11 mouse cellular contexts compared by ENCODE assay signal in genomic region chr14:121804461-121804860, GRCm38 (mm10). TPM values are rescaled to one million over a fixed set of nuclear protein-coding genes. Genes with fewer than 3 reads are reported as not detected.
DNase-seq lines count a peak whose midpoint lies in the region; ATAC-seq and TF ChIP-seq lines count a peak whose summit lies in the region.
"Had no signal": no experiment of that assay in that cellular context is flagged by ENCODE, and none has a peak within 500 bp of the region (broad histone marks: within the 10 kb centered on the region; RNA-seq: fewer than 3 reads in every experiment).

No protein-coding gene starts in this region.

- WGBS in liver, embryonic 13.5 days (ENCODE audit: insufficient replicate concordance), result 68% methylated on average over 4 of the region's 4 CpGs

- no peaks in the 10 kb centered on the region for H3K4me1 ChIP-seq in liver, embryonic 13.5 days (replicated peaks)
- H3K4me1 ChIP-seq: hindbrain, embryonic 10.5 days; lung, embryonic 15.5 days had no signal

- no peak overlapping the region for H3K4me2 ChIP-seq in liver, embryonic 13.5 days
- H3K4me2 ChIP-seq: lung, embryonic 15.5 days had no signal

- no peaks in the 10 kb centered on the region for H3K36me3 ChIP-seq in liver, embryonic 13.5 days
- H3K36me3 ChIP-seq: hindbrain, embryonic 10.5 days; lung, embryonic 15.5 days had no signal

- peak; percentile 61 for TF ChIP-seq CTCF in gastrocnemius, adult 2 months (IDR thresholded peaks at IDR 0.05)

- no peak overlapping the region for H3K9ac ChIP-seq in liver, embryonic 13.5 days
- H3K9ac ChIP-seq: lung, embryonic 15.5 days had no signal

- intact Hi-C loops in gastrocnemius, adult 2 months (cut with DNase I), result no loop called here

- no peak for DNase-seq in gastrocnemius, adult 2 months
- no peak for DNase-seq in gastrocnemius, postnatal 25 days
- DNase-seq in 3T3-L1 (ENCODE audit: low read depth, low spot score) (peak; percentile 74), NIH3T3 (ENCODE audit: low read depth) (peak; percentile 33)
- no peak for DNase-seq in liver, embryonic 13.5 days
- no peak for DNase-seq in urinary bladder, postnatal 14 days (ENCODE audit: low spot score)
- no peak for DNase-seq in right cerebral cortex, postnatal 36 days (ENCODE audit: low spot score in 2 of 2)
- no peak for DNase-seq in kidney, adult 8-10 months

- H3K4me3 ChIP-seq in gastrocnemius, adult 2 months, result no peak overlapping the region
- no peak overlapping the region for H3K4me3 ChIP-seq in liver, embryonic 13.5 days (replicated peaks)
- H3K4me3 ChIP-seq: erythroblast, embryonic 14.5 days; hindbrain, embryonic 10.5 days; lung, embryonic 15.5 days had no signal

- H3K27me3 ChIP-seq in liver, embryonic 13.5 days, result no peaks in the 10 kb centered on the region
- H3K27me3 ChIP-seq: lung, embryonic 15.5 days had no signal

- H3K9me3 ChIP-seq in liver, embryonic 13.5 days (replicated peaks), result no peaks in the 10 kb centered on the region
- H3K9me3 ChIP-seq: hindbrain, embryonic 10.5 days; lung, embryonic 15.5 days had no signal

- 0 out of 2 replicates have a peak, but pooled peaks have one; percentile 43 for ATAC-seq in liver, embryonic 13.5 days (ENCODE audit: low read depth)

- H3K27ac ChIP-seq in gastrocnemius, adult 2 months, result no peak overlapping the region
- no peak overlapping the region for H3K27ac ChIP-seq in liver, embryonic 13.5 days
- H3K27ac ChIP-seq: hindbrain, embryonic 10.5 days; lung, embryonic 15.5 days had no signal

RNA-seq across cellular contexts. Expression of gene Dock9, which starts 6.8 kb away (rescaled TPM):
- 10 to 100 TPM; 15.3 to 21.4 TPM for total RNA-seq in gastrocnemius, adult 2 months (2021)
- 10 to 100 TPM; 14.5 to 17.2 TPM for total RNA-seq in gastrocnemius, postnatal 25 days (2021)
- polyA plus RNA-seq in liver, embryonic 13.5 days (2015; fragmentation: Nextera tagmentation; extraction: Ambion mirVana), result 0.99 and 1.2 TPM in 2 replicates

Comparison
In these comparisons a context has a peak if more than half of its experiments do, and no peak if none do; other contexts are left out.
1. DNase-seq: peak in 3T3-L1 (single experiment) and NIH3T3 (single experiment); none in gastrocnemius, adult 2 months (single experiment), gastrocnemius, postnatal 25 days (single experiment), liver, embryonic 13.5 days (single experiment), urinary bladder, postnatal 14 days (single experiment), right cerebral cortex, postnatal 36 days (0 of 2) and kidney, adult 8-10 months (0 of 2).